Mouse (Mus musculus) liver, embryonic 16.5 days (tissue): ENCODE data around the gene Tbc1d16. TPM values are rescaled to one million over a fixed set of nuclear protein-coding genes. Genes with fewer than 3 reads are reported as not detected.

Source experiments
- ATAC-seq: fragments of 200-750 bp; cut with Nextera tagmentation; 2 replicates; pipeline ENCODE4 v1.8.0; 2017; ENCODE audit warnings: low read depth, mild to moderate bottlenecking, moderate number of reproducible peaks, moderate library complexity
- H3K27ac ChIP-seq: fragments of 300-500 bp; sonication (generic); 2 replicates; pipeline ENCODE4 v1.5.1; 2014; ENCODE audit warnings: mild to moderate bottlenecking, low read length
- H3K27me3 ChIP-seq: fragments of 300-500 bp; sonication (generic); 2 replicates; pipeline ENCODE4 v1.6.1; 2014; ENCODE audit warnings: low read depth, low read length, mixed read lengths; ENCODE audit not compliant: control insufficient read depth, insufficient read depth
- H3K36me3 ChIP-seq: fragments of 300-500 bp; sonication (generic); 2 replicates; pipeline ENCODE4 v1.6.1; 2014; ENCODE audit warnings: mild to moderate bottlenecking; ENCODE audit not compliant: control insufficient read depth, insufficient read depth
- H3K4me1 ChIP-seq: fragments of 300-500 bp; sonication (generic); 2 replicates; pipeline ENCODE4 v1.6.1; 2014; ENCODE audit warnings: low read depth, low read length, mixed read lengths; ENCODE audit not compliant: control insufficient read depth
- H3K4me2 ChIP-seq: fragments of 300-500 bp; sonication (generic); 2 replicates; pipeline ENCODE4 v1.6.1; 2014; ENCODE audit warnings: low read depth, low read length, mixed read lengths
- H3K4me3 ChIP-seq: fragments of 300-500 bp; sonication (generic); 2 replicates; pipeline ENCODE4 v1.5.1; 2014; ENCODE audit warnings: low read depth, mild to moderate bottlenecking, low read length
- H3K9ac ChIP-seq: fragments of 300-500 bp; sonication (generic); 2 replicates; pipeline ENCODE4 v1.6.1; 2014; ENCODE audit warnings: low read depth, low read length
- H3K9me3 ChIP-seq: fragments of 300-500 bp; sonication (generic); replicated peaks from 2 replicates; pipeline ENCODE4 v1.6.1; 2016; ENCODE audit warnings: low read length; ENCODE audit not compliant: control insufficient read depth
- WGBS: fragments of 180-500 bp; shearing (Covaris S2); extraction: QIAGEN DNeasy Blood & Tissue Kit; methylation state at CpG from one replicate; pipeline ENCODE4 v1.1.7; 2014; ENCODE audit not compliant: insufficient replicate concordance; 5-methylcytosine and 5-hydroxymethylcytosine counted together
- polyA plus RNA-seq: library from polyadenylated mRNA; unstranded; fragments of >200 nt; fragmentation: Nextera tagmentation; extraction: Ambion mirVana; gene quantifications from 2 replicates; pipeline ENCODE4 v1.2.1, GENCODE M21; 2015

Tbc1d16 gene
- polyA plus RNA-seq, 1 experiment from 2014 or later, result 1.8 TPM

DNA sequence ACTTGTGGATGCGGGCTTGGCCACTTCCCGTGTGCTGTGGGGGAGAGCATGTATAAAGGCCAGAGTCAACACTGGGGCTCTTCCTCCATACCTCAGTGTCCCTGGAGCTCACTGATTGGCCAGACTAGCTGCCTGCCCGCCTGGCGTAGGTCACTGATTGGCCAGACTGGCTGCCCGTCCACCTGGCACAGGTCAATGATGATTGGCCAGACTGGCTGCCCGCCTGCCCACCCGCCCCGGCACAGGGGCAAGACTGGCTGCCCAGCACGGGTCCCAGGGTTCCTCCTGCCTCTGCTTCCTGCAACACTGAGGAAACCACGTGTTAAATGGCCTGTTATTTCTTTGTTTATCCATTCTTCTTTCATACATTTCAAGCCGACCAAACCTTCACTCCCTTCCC is 68.8 kb downstream of the Tbc1d16 start:
- H3K9ac ChIP-seq, result no peak overlapping the region
- H3K36me3 ChIP-seq, result no peaks in the 10 kb centered on the region
- H3K9me3 ChIP-seq, result no peaks in the 10 kb centered on the region
- no peaks in the 10 kb centered on the region for H3K4me1 ChIP-seq
- H3K27me3 ChIP-seq, result no peaks in the 10 kb centered on the region
- ATAC-seq, result peak; percentile 75
- no peak overlapping the region for H3K4me3 ChIP-seq
- H3K27ac ChIP-seq, result no peak overlapping the region
- WGBS, result 42% methylated on average over 11 of the region's 11 CpGs
- 0 out of 2 replicates have a peak overlapping the region, but pooled peaks have one; percentile 7 for H3K4me2 ChIP-seq

GRCm38 (mm10) chr11:119157377-119158189 is 70.7 kb downstream of the Tbc1d16 start:
- Histone ChIP-seq H3K36me3 (no peaks in the 10 kb centered on the region), H3K4me2 (no peak overlapping the region), H3K9me3 (no peaks in the 10 kb centered on the region), H3K27ac (no peak overlapping the region), H3K27me3 (no peaks in the 10 kb centered on the region), H3K4me3 (no peak overlapping the region), H3K9ac (no peak overlapping the region), H3K4me1 (no peaks in the 10 kb centered on the region)
- no peak for ATAC-seq
- 62% methylated on average over 20 of the region's 20 CpGs for WGBS

DNA sequence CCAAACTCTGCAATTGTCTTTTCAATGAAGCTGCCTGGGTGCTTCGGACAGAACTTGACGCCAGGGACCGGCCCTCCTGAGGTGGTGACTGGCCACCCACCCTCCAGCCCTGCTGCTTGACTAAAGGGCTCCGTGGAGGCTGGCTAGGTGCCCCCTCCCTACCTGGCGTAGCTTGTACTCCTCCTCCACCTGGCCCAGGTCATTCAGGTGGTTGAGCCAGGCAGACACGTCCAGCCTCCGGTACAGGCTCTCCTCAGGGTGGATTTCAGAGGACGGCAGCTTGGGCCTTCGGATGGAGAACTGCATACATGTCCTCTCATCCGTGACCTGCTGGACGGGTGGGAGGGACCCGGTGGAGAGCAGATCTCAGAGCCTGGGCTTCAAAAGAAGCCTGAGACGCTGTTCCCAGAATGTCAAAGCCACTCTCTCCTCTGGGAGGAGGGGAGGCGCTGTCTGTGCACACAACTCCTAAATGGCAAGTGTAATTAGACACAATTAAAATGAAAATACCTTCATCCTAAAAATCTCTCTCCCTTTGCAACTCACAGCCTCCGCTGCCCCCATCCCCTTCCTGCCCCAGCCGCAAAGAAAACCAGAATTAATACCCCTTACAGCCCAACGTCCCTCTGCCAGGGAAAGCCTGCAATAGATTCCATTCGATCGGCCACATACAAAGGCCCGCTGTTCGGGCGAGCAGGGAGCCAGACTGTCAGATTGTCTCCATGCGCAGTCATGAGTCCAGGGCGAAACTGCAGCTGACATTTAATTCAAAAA is 71.6 kb downstream of the Tbc1d16 start:
- no peaks in the 10 kb centered on the region for H3K9me3 ChIP-seq
- WGBS, result 69% methylated on average over 24 of the region's 24 CpGs
- no peak overlapping the region for H3K4me2 ChIP-seq
- no peak for ATAC-seq
- no peak overlapping the region for H3K4me3 ChIP-seq
- no peaks in the 10 kb centered on the region for H3K36me3 ChIP-seq
- H3K27ac ChIP-seq, result no peak overlapping the region
- H3K9ac ChIP-seq, result no peak overlapping the region
- H3K4me1 ChIP-seq, result no peaks in the 10 kb centered on the region
- H3K27me3 ChIP-seq, result no peaks in the 10 kb centered on the region

DNA sequence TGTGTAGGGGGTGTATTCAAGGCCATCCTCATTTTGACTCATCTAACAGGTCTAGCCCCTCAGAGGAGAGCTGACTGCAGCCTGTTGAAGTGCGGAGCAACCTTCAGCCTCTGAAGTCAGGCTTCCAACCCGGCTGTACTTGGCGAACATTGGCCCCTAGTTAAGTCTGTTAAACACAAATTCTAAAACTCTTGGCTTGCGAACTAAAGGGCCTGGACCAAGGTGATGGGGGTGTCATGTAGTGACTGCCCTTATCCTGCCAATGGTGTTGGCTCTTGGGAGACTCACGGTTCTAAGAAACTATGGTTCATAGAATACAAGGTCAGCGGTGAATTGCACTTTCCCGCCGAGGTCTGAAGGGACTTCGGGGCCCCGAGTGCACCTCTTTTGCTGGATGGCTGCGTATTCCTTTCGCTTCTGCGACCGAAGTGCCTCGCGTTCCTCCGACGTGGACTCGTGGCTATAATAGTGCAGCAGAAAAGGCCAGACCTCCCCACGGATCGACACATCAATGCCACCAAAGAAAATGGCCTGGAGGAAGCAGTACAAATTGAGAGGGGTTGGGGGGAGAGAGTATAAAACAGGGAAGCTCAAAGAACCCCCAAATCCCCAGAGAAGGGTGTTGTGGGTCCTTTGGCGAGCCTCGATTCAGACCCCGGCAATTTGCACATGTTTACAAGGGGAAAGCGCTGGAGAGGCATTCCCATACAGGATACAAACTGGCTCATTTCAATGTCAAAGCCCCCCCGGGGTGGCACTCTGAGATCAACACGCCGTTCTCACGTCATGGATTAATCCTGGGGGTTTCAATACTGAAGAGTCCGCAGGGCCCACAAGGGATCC is 72.4 kb downstream of the Tbc1d16 start:
- ATAC-seq, result no peak
- H3K4me1 ChIP-seq, result no peaks in the 10 kb centered on the region
- 68% methylated on average over 30 of the region's 30 CpGs for WGBS
- no peak overlapping the region for H3K27ac ChIP-seq
- no peak overlapping the region for H3K9ac ChIP-seq
- no peak overlapping the region for H3K4me2 ChIP-seq
- H3K36me3 ChIP-seq, result no peaks in the 10 kb centered on the region
- no peaks in the 10 kb centered on the region for H3K9me3 ChIP-seq
- no peak overlapping the region for H3K4me3 ChIP-seq
- H3K27me3 ChIP-seq, result no peaks in the 10 kb centered on the region

- Histone ChIP-seq H3K27ac (no peak overlapping the region), H3K9ac (no peak overlapping the region), H3K27me3 (no peaks in the 10 kb centered on the region), H3K4me2 (no peak overlapping the region), H3K36me3 (no peaks in the 10 kb centered on the region), H3K4me3 (no peak overlapping the region), H3K4me1 (no peaks in the 10 kb centered on the region), H3K9me3 (no peaks in the 10 kb centered on the region)
- 64% methylated on average over 14 of the region's 14 CpGs for WGBS
- ATAC-seq, result no peak
These were observed 75.9 kb downstream of the Tbc1d16 start for GRCm38 (mm10) chr11:119152321-119152831.

DNA sequence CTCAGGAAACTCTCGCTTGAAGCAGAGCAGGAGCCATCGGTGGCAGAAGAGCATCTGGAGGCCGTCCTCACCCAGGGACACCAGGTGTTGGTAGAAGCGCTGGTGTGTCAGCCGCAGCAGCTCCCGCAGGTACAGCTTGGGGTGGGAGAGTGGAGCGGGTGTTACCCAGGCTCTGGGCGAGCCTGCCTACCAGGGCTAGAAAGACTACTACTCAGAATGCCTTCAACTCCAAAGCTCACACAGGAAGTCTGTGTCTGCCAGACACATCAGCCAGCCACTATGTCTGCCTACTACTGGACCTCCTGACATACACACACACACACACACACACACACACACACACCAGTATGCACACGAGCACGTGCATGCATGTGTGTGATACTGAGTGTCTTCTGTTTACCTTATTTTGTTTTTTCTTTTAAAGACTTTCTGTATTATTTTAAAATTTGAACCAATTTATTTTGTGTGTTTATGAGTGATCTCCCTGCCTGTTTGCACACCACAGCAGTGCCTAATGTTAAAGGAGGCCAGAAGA is 77.2 kb downstream of the Tbc1d16 start:
- no peaks in the 10 kb centered on the region for H3K4me1 ChIP-seq
- no peaks in the 10 kb centered on the region for H3K9me3 ChIP-seq
- WGBS, result 67% methylated on average over 10 of the region's 10 CpGs
- no peak overlapping the region for H3K9ac ChIP-seq
- no peak for ATAC-seq
- no peak overlapping the region for H3K27ac ChIP-seq
- H3K4me3 ChIP-seq, result no peak overlapping the region
- H3K36me3 ChIP-seq, result no peaks in the 10 kb centered on the region
- H3K4me2 ChIP-seq, result no peak overlapping the region
- no peaks in the 10 kb centered on the region for H3K27me3 ChIP-seq

DNA sequence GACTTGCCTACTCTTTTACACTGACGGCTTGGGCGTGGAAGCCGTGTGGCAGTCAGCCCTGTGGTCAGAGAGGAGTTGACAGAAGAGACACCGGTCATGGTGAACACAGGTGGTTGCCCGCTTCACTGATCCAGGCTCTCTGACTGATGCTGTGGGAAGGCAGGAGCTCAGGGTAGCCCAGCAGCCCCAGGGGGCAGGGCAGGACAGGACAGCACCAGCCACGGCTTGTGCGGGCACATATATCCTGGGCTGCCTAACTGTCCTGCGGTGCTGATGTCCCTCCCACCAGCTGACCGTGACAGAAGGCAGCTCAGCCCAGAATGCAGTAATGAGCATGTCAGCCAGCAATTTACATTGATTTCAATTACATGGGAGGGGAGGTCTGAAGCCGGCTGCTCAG is 77.9 kb downstream of the Tbc1d16 start:
- H3K4me1 ChIP-seq, result no peaks in the 10 kb centered on the region
- H3K36me3 ChIP-seq, result no peaks in the 10 kb centered on the region
- no peak overlapping the region for H3K4me3 ChIP-seq
- no peaks in the 10 kb centered on the region for H3K9me3 ChIP-seq
- no peak overlapping the region for H3K9ac ChIP-seq
- H3K27me3 ChIP-seq, result no peaks in the 10 kb centered on the region
- 66% methylated on average over 10 of the region's 10 CpGs for WGBS
- ATAC-seq, result no peak
- no peak overlapping the region for H3K27ac ChIP-seq
- no peak overlapping the region for H3K4me2 ChIP-seq

DNA sequence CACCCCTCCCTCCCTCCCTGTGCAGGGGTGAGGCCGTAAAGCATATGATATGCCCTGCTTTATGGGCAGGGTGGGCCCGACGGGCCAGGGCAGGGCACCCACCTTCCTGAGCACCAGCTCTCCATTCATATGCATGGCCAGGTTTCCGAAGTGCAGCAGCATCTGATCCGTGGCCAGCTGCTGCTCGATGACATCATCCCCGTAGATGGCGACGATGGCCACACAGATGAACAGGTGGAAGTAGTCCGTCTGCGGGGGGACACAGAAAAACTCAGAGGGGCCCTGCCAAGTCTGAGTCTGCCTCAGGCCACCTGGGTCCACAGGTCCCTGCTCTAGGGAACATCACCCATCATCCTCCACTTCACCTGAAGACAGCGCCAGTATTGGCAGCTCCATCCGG is 79.5 kb downstream of the Tbc1d16 start:
- Histone ChIP-seq H3K4me3 (no peak overlapping the region), H3K27ac (no peak overlapping the region), H3K4me1 (no peaks in the 10 kb centered on the region), H3K27me3 (no peaks in the 10 kb centered on the region), H3K36me3 (no peaks in the 10 kb centered on the region), H3K9me3 (no peaks in the 10 kb centered on the region), H3K9ac (no peak overlapping the region), H3K4me2 (no peak overlapping the region)
- ATAC-seq, result no peak
- WGBS, result 81% methylated on average over 12 of the region's 13 CpGs
